ENCODE assay signal across 26 mouse cellular contexts in the genomic region with DNA sequence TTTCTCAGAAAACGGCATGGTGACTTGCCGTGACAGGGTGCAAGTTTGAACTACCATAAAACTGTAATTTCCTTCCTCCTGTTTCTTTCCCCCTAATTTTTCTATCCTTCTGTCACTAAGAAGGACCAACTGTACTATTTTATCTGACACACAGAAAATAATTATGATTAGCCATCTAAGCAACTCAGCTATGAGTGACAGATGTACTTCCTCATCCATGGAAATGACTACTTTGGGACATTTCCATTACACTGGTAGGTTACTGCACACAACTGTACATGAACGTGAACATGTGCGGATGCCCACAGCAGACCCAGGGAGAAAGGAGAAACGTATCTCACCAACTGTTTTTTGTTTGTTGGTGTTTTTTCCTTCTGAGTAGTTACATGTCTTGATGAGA.
DNase-seq lines count a peak whose midpoint lies in the region; ATAC-seq lines count a peak whose summit lies in the region.
"Had no signal": no experiment of that assay in that cellular context is flagged by ENCODE, and none has a peak within 500 bp of the region (broad histone marks: within the 10 kb centered on the region; RNA-seq: fewer than 3 reads in every experiment).

No protein-coding gene starts in this region.

- H3K4me3 ChIP-seq in heart, embryonic 10.5 days, result no peak overlapping the region
- H3K4me3 ChIP-seq in liver, embryonic 12.5 days, result no peak overlapping the region
- H3K4me3 ChIP-seq: embryonic facial prominence, embryonic 10.5 days; embryonic facial prominence, embryonic 12.5 days; forebrain, embryonic 13.5 days; forebrain, embryonic 15.5 days had no signal

- H3K36me3 ChIP-seq in heart, embryonic 10.5 days, result no peaks in the 10 kb centered on the region; the same call in 1 of the 2 replicates
- H3K36me3 ChIP-seq in liver, embryonic 12.5 days, result peaks cover 3% of the 10 kb centered on the region; the same call in 1 of the 2 replicates
- H3K36me3 ChIP-seq: embryonic facial prominence, embryonic 12.5 days; forebrain, embryonic 15.5 days had no signal

- H3K4me2 ChIP-seq in liver, embryonic 12.5 days, result no peak overlapping the region
- H3K4me2 ChIP-seq: embryonic facial prominence, embryonic 12.5 days; forebrain, embryonic 13.5 days; forebrain, embryonic 15.5 days had no signal

- no peaks in the 10 kb centered on the region for H3K9me3 ChIP-seq in heart, embryonic 10.5 days
- H3K9me3 ChIP-seq in liver, embryonic 12.5 days (replicated peaks), result no peaks in the 10 kb centered on the region

- H3K27ac ChIP-seq in heart, embryonic 10.5 days, result no peak overlapping the region
- H3K27ac ChIP-seq in liver, embryonic 12.5 days, result peak overlapping the region; percentile 82
- H3K27ac ChIP-seq: embryonic facial prominence, embryonic 10.5 days; embryonic facial prominence, embryonic 12.5 days; forebrain, embryonic 13.5 days; forebrain, embryonic 15.5 days had no signal

- ATAC-seq in liver, embryonic 12.5 days, result no peak
- ATAC-seq: activated CD4-positive, CD25-positive, alpha-beta regulatory T cell, adult 4 months; CD4-positive, CD25-positive, alpha-beta regulatory T cell, adult 4 months; forebrain, embryonic 13.5 days; forebrain, embryonic 15.5 days; forebrain, postnatal 0 days; Patski had no signal

- H3K9ac ChIP-seq in liver, embryonic 12.5 days, result no peak overlapping the region
- H3K9ac ChIP-seq: embryonic facial prominence, embryonic 12.5 days; forebrain, embryonic 13.5 days; forebrain, embryonic 15.5 days; forebrain, postnatal 0 days had no signal

- H3K27me3 ChIP-seq in heart, embryonic 10.5 days (ENCODE audit: insufficient read depth, poor library complexity, severe bottlenecking), result no peaks in the 10 kb centered on the region
- H3K27me3 ChIP-seq in liver, embryonic 12.5 days (replicated peaks), result no peaks in the 10 kb centered on the region
- H3K27me3 ChIP-seq: CH12.LX; embryonic facial prominence, embryonic 12.5 days; forebrain, embryonic 13.5 days; forebrain, embryonic 15.5 days; Patski had no signal

- H3K4me1 ChIP-seq in heart, embryonic 10.5 days, result no peaks in the 10 kb centered on the region
- peaks cover 39% of the 10 kb centered on the region for H3K4me1 ChIP-seq in liver, embryonic 12.5 days
- H3K4me1 ChIP-seq: embryonic facial prominence, embryonic 12.5 days; forebrain, embryonic 13.5 days; forebrain, embryonic 15.5 days had no signal

- 94% methylated on average over 5 of the region's 5 CpGs for WGBS in heart, embryonic 10.5 days
- 54% methylated on average over 5 of the region's 5 CpGs for WGBS in liver, embryonic 12.5 days (ENCODE audit: insufficient replicate concordance)

- DNase-seq in heart, adult 11 months, result peak; percentile 4
- DNase-seq in heart, embryonic 10.5 days (ENCODE audit: low spot score), result no peak
- DNase-seq in liver, result no peak
- DNase-seq in c-Kit-positive CD71-positive TER-119-positive erythroid progenitor cells, embryonic 14.5 days (ENCODE audit: low spot score), result peak; percentile 33
- no peak for DNase-seq in layer of hippocampus, postnatal 10 days (ENCODE audit: low spot score in 2 of 2)
- DNase-seq in cerebellum, postnatal 4 days (ENCODE audit: low spot score in 2 of 2), result no peak
- DNase-seq: adrenal gland, adult 8-10 months; adrenal gland, postnatal 14 days; adrenal gland, postnatal 36 days; B cell, adult 2 months; cerebellum, adult 11 months; cerebellum, adult 18-20 months; cerebellum, adult 8-10 months; cerebellum, adult 9-11 months; cerebellum, postnatal 14 days; cerebellum, postnatal 36 days; forebrain, postnatal 0 days had no signal

Comparison
In these comparisons a context has a peak if more than half of its experiments do, and no peak if none do; other contexts are left out.
1. DNase-seq: peak in heart, adult 11 months (single experiment) and c-Kit-positive CD71-positive TER-119-positive erythroid progenitor cells, embryonic 14.5 days (single experiment); none in heart, embryonic 10.5 days (single experiment), liver (single experiment), layer of hippocampus, postnatal 10 days (0 of 2) and cerebellum, postnatal 4 days (0 of 2).